Mouse (Mus musculus): ENCODE results near the gene Gm5617.
"Not testable (repeated sequence)": the region's sequence is repeated elsewhere in the genome, so short reads cannot be mapped to it uniquely, and the experiment has no call there.

Gm5617 gene

GRCm38 (mm10) chr9:48495548-48495932, 298 bp downstream of the Gm5617 start:
- in situ Hi-C loops (cut with MboI, MseI) = no loop called here

GRCm38 (mm10) chr9:48501192-48501591, 6.0 kb downstream of the Gm5617 start:
- in situ Hi-C loops (cut with MboI, MseI) = no loop called here

DNA sequence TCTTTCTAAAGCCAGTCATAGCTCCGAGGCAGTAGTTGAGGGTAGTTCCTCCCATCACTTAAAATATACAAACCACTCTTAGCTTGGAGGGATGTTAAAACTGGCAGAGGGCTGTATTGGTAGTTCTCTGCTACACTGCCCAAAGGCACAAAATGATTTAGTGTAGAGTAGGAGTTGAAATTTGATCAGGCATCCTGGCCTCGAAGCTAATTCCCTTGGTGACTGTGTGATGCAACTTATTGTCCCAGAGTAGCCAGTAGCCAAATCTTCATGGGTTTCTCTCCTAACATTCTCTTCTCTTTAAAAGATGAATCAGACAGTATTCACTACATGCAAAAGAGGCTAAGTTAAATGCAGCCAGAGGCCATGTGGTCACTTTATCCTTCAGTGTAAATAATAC, 7.8 kb downstream of the Gm5617 start:
- in situ Hi-C loops (cut with MboI, MseI) = no loop called here

GRCm38 (mm10) chr9:48504741-48505365, 9.6 kb downstream of the Gm5617 start:
- in situ Hi-C loops (cut with MboI, MseI) = no loop called here

DNA sequence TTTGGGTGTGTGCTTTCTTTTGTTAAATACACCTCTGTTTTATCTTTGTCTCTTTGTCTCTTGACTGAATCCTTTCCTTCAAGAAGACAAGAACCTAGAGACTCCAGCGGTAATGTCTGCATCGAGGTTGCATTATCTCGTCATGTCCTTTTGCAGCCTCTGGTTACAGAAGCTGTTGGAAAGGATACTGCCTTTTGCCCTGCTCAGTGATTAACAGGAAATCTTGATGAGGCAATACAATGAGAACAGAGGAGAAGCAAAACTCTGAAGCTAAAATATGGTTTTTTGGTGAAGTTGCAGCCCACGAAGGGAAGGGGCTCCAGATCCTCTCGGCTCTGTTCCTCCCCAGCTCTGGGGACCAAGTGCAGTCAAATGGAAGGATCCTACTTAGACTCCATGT, 14.9 kb downstream of the Gm5617 start:
- in situ Hi-C loops (cut with MboI, MseI) = loop anchor here (5.0 kb wide), 1 partner anchor 42 kb away; no protein-coding TSS in a partner anchor

GRCm38 (mm10) chr9:48515332-48515731, 20.1 kb downstream of the Gm5617 start:
- in situ Hi-C loops (cut with MboI, MseI) = no loop called here

GRCm38 (mm10) chr9:48516615-48517371, 21.6 kb downstream of the Gm5617 start:
- in situ Hi-C loops (cut with MboI, MseI) = no loop called here

DNA sequence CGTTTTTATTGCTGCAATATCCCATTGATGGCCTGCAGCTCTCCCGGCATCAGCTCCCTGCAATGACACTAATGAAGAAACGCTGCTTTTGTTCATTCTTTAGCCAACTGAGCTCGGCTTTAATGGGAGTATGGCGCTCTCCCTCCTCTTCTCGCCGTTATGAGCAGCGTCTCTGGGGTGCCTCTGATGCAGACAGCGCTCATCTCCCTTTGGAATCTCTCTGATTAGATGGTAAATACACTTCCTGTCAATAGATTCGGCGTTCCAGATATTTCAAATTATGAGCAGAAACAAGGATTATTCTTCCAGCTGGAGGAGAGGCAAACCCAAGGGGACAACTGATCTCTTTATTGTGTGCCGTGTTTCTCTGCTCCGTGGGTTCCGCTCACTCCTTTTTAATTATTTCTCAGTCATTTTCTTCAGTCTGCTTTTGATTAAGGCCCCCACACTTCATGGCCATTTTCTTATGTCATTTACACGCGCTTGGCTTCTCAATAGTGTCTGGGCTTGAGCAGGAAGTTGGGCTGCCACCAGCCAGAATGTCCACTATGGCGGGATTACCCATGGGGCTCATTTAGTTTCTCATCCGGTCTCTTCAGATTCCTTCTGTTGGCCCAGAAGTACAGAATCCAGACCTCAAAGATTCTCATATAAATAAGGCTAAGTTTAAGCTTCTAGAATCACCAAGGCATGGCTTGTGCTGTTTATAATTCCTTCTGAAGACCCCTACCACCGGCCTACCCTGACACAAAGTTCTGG, 22.3 kb downstream of the Gm5617 start:
- in situ Hi-C loops (cut with MboI, MseI) = no loop called here

- in situ Hi-C loops (cut with MboI, MseI) = not testable (repeated sequence)
Observed at GRCm38 (mm10) chr9:48520405-48520804, 25.2 kb downstream of the Gm5617 start.

DNA sequence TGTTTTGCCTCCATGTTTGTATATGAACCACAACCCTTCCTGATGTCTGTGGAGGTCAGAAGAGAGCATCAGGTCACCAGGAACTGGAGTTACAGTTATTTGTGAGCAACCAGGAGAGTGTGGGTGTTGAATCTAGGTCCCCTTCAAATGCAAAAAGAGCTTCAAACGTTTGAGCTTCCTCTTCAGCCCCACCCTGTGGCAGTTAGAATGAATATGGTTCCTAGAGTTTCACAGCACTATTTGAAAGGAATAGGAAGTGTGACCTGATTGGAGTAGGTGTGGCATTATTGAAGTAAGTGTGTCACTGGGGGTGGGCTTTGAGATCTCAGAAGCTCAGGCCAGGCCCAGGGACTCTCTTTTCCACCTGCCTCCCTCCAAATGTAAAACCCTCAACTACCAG, 30.3 kb downstream of the Gm5617 start:
- in situ Hi-C loops (cut with MboI, MseI) = no loop called here

DNA sequence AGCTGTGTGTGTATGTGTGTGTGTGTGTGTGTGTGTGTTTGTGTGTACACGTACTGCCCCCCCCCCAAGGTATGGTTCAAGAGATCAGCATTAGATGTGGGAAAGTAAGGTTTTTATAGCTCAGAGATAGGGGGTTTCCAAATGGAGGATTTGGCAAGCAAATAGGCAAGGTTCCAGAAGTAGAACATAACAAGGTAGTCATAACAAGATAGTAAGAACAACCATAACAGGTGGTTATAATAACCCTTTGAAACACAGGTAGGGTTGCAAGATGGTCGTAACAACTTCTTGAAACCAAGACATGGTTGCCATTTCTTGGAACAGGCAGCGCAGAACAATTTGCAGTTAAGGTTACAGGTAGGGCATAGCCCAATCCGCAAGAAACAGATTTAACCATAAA, 31.3 kb downstream of the Gm5617 start:
- in situ Hi-C loops (cut with MboI, MseI) = no loop called here

DNA sequence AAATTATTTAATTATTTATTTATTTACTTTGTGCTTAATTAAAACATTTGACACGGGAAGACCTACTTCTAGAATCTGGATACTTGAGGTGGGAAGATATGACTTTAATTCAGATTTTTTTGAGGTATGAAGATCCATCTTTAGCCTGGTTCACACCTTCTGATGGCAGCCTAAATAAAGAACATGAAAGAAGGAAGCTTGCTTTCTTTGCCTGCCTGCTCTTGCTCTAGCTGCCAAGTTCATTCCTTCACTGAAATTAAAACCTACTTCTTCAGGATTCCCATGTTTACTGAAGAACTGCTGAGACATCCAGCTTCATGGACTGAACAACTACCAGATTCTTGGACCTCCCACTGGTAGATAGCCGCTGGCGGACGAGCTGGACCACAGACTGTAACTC, 36.1 kb downstream of the Gm5617 start:
- in situ Hi-C loops (cut with MboI, MseI) = no loop called here

DNA sequence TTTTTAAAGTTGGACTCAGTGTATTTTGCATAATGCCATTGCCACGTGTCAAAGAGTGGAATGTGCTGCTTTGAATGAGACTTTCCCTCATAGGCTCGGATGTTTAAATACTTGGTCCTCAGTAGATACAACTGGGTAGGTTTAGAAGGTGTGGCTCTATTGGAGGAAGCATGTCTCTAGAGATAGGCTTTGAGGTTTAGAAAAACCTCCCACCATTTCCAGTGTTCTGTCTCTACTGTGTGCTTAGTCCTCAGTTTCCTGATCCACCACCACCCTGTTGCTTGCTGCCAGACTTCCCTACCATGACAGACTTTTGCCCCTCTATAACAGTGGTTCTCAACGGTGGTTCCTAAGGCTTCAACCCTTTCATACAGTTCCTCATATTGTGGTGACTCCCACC, 37.0 kb downstream of the Gm5617 start:
- in situ Hi-C loops (cut with MboI, MseI) = no loop called here

- in situ Hi-C loops (cut with MboI, MseI) = no loop called here
Observed at GRCm38 (mm10) chr9:48532730-48533129, 37.5 kb downstream of the Gm5617 start.

GRCm38 (mm10) chr9:48536414-48536813, 41.2 kb downstream of the Gm5617 start:
- in situ Hi-C loops (cut with MboI, MseI) = no loop called here

DNA sequence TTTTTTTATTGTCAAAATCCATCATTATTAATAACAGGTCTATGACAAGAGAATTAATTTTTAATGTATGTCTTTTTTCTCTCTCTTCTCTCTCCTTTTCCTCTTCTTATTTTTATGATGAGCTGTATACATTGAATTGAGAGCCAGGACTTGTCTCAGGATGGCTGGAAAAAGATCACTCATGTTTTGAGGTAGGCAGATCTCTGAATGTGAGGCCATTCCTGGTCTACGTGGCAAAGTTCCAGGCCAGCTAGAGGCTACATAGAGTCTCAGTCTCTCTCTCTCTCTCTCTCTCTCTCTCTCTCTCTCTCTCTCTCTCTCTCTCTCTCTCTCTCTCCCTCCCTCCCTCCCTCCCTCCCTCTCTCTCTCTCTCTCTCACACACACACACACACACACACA, 42.4 kb downstream of the Gm5617 start:
- in situ Hi-C loops (cut with MboI, MseI) = not testable (repeated sequence)

- in situ Hi-C loops (cut with MboI, MseI) = no loop called here
Observed at GRCm38 (mm10) chr9:48538044-48538645, 42.9 kb downstream of the Gm5617 start.

DNA sequence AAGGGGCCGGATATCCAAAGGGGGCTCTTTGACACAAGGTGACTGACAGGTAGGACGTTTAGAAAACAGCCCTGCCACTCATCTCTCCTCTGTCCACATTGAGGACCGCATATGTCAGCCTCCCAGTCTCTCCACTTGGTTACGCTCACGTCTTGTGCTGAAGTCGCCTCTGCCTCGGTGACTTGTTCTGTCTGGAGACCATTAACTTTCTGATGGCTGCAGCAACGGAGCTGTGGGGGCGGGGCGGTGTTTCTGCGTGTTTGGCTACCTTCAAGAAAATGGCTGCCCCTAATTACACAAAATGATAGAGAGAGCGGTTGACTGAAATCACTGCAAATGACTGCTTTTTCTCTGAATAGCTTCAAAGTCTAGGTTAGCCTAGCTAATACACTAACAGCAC, 43.4 kb downstream of the Gm5617 start:
- in situ Hi-C loops (cut with MboI, MseI) = no loop called here

All from T-helper 1 cell (primary cell).